Mouse (Mus musculus) liver, postnatal 0 days (tissue): ENCODE measurements at regions not wholly inside any gene's neighbourhood (a gene's known extent, or its start where the extent isn't known, plus 50 kb on each side); places are given as distances from the start of the nearest gene placed in this dataset.

Experiments
- CTCF ChIP-seq: sonication (generic); IDR thresholded peaks from 2 replicates; pipeline ENCODE4 v1.5.1; 2016; ENCODE audit warnings: antibody characterized with exemption, low read depth
- EP300 ChIP-seq: IDR thresholded peaks from 2 replicates; pipeline ENCODE4 v1.6.1; 2016; ENCODE audit warnings: antibody characterized with exemption, low read depth, mild to moderate bottlenecking

DNA sequence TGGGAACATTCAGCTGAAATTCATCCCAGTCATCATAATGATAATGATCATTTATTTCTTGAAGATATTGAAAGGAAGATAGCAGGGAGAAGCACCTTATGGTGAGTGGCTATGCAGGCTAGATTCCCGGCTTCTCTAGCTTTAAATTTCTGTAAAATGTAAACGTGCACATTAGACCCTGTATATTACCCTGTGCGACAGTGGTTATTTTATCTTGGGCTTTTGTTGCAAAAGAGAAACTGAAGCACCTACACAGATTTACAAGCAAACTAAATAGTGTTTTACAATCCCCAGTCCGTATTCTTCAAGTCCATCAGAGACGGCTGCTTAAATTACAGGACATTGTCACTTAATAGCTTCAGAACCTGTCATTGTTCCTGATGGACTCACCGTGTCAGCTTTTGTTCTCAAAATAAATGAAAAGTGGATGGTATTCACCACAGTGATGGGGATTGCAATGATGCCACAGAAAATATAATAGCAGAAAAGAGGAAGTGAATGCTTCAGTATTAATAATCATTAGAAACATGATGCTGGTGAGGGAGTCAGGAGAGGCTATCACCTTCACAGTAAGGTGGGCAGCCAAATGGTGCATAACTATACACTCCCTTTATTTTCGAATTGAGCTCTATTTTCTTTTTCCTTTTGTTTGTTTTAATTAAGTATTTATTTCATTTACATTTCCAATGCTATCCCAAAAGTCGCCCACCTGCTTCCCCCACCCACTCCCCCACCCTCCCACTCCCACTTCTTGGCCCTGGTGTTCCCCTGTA is 141.0 kb downstream of the AI429214 start:
- TF ChIP-seq EP300 (no peak), CTCF (no peak)
